Mouse (Mus musculus) MEL-GATA-1-ER (cell line): ENCODE data around the gene Gm20388.

ENCODE experiments used
- DNase-seq: peaks from one replicate; pipeline ENCODE4 v3.0.0-alpha.2; 2012; ENCODE audit warnings: low read depth; ENCODE audit errors: extremely low read depth

The Gm20388 gene

DNA sequence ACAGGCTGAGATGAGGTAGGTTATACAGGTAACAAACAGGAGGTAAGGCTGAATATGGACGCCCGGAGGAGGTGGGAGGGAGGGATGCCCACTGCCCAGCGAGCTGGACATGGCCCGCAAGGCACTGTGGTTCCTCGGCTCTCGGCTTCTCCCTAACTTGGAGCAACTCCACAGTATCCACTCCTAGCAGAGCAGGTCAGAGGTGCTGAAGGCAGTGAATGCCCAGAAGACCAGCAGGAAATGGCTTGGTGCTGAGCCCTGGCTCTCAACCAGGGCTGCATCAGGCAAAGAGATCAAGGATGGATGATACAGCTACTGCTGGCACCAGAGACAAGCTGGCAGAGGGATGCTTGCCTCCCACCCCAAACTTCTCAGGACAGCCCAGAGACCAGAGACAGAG, 2613.9 kb downstream of the Gm20388 start:
- DNase-seq, result no peak

DNA sequence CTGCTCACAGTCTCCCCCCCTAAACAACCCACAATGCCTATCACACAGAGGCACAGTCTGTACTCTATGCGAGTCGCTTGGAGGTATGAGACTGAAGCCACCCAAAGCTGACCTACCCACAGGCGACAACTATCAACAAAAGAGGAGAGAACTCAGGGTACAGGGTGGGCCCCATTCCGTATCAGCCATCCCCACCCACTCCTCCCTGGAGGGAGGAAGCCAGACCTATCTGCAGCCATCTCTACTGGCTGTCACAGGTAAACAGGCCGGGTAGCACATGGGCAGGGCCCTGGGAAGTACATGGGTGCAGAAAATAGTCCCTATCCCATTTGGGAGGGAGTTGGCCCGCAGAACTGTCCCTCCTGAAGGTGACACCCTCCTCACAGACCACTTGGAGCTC, 2614.4 kb downstream of the Gm20388 start:
- DNase-seq, result no peak

DNA sequence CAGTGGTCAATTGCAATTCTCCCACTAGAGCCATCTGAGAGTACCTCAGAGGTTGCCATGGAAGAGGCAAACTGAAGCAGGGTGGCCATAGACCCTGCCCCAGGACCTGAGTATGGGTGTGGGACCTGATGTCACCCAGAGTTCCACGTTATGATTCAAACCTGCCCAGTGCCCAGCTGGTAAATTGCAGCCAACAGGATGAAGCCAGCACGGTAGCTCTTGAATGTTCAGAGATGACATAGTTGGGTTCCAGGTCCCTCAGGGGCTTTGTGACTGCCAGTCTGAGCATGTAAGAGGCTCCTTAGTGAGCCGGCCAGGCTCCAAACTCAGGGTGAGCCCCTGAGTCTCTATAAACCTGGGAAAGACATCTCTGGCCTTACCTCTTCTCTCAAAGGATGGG, 2615.4 kb downstream of the Gm20388 start:
- no peak for DNase-seq

DNA sequence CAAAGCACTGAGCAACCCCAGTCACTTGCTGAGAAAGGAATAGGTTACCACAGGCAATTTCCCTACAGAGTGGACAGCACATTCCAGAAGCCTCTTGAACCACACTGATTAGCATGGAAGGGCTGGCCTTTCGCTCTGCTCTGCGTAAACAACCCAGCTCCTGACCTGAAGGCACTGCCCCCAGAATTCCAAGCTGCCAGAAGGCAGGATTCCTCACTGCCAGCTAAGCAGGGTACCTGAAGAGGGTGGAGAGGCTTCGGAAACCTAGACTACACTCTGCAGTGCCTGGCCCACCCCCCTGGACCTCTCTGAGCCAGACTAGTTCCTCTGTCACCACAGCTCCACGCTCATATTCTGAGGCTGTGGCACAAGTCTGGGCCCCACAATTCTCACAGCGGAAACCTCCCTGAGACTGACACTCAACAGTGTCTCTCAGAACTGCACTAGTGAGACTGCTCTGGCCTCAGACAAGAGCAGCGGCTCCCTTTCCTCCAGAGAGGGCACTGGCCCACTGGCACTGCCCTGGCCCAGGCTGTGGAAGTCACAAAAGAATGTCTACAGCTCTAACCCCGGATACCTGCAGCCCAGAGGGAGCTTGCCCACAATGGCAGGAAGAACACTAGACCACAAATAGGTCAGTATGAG, 2616.0 kb downstream of the Gm20388 start:
- DNase-seq, result no peak

DNA sequence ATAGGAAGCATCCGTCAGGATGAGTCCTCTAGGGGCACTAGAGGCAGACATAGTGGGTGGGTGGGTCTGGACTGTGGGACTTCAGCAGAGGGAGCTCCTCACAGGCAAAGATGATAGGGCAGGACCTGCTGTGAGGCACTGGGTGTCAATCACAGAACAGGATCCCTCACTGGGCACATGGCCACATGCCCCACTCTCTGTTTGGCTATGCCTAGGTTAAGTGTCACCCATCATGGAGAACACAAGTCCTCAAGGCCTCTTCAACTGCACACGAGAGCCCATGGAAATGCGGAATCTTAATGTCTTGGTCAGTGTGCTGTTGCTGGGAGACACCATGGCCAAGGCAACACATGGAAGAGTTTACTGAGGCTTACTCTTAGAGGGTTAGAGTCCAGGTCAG, 2617.3 kb downstream of the Gm20388 start:
- DNase-seq, result no peak

DNA sequence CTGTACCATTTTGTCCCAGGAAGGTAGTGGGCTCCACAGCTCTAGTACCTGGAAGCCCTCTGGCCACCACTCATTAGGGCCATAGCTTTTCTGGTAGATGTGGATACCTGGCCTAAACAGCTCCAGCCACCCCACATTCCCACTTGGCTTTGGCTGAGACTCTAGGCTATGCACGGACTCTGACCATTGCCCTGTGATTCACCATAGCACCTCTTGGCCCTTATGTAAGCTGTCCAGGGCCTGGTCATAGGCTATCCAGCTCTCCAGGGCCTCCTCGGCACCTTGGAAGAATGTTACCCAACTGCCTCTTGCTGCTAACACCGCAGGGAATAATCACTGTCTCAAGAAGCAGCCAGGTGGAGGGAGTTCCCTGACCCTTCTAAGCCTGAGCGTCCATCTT, 2618.5 kb downstream of the Gm20388 start:
- no peak for DNase-seq

DNA sequence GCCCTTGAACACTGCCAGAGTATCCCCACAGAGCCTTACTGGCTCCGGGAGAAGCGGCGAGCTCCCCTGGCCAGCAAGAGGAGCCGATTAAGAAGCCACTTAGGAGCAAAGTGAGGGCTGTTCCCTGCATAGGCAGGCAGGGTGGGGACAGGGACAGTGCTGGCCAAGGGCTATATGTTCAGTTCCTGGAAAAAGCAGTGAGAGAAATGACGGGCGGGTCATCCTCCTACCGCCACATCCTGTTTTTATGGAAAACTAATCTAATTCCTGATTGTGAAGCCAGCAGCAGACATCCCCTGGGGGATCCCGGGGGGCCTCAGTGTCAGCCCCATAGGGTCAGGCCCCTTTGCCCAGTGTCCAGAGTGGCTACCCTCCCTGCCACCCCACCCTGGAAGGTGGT, 2620.7 kb downstream of the Gm20388 start:
- no peak for DNase-seq

DNA sequence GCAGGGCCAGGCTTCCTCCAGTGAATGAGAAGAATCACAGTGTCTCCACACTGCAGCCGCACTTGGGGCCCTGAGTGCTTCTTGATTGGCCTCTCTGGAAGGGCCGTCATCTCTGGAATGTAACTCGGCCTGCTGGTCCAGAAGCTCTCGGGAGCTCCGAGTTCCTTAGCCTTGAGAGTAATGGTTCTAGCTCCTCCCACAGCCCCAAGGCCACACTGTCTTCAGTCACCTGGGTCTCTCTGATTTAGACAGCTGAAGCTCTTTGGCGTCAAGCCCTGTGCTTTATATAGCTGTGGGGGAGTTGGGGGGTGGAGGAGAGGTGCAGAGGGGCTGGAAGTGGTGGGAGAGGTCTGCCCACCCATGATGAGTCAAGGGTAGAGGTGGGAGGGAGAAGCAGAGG, 2626.4 kb downstream of the Gm20388 start:
- DNase-seq, result no peak

DNA sequence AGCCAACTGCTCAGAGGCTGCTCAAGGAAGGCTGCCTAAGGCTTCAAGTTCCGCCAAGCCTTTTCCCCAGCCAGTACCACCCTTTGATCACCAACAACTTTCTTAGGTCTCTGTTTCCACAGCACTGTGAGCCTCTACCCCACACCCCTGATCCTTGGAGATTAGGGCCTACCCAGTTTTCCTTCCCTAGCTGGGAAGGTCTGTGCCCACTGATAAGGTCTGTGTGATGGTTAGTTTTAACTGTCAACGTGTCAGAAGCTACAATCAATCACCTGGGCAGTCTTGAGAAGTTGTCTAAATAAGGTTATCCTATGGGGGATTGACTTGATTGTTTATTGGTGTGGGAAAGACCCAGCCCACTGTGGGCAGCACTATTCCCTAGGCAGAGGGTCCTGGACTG, 2627.2 kb downstream of the Gm20388 start:
- DNase-seq, result peak; percentile 44

DNA sequence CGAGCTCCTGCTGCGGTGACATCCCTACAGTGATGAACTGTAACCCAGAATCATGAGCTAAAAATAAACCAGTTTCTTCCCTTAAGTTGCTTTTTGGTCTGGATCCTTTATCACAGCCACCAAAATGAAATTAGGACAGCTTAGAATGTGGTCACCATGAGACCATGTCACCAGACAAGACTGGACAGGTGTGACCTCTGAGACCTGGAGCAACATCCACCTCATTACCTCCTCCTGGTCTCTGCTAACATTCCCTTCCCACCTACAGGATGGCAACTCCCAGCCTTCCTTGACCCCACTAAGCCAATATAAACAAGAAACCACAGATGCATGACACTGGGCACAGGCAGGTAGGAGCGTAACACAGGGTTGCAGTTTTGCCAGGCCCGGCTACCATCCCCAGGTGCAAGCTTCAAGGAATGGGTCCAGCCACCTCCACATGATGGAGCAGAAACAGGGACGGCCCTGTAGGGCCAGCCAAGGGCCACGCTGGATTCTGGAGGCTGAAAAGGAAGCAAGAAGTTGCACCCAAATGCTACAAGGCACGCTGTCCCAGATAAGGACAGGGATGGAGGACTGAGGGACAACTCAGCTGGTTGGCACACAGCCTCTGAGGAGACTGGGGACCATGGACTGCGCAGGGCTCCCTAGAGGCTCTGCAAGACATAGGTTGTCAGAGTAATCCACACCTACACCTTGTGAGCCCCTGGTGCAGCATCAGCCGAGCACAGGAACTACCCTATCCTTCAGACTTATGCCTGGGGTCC, 2627.9 kb downstream of the Gm20388 start:
- no peak for DNase-seq

DNA sequence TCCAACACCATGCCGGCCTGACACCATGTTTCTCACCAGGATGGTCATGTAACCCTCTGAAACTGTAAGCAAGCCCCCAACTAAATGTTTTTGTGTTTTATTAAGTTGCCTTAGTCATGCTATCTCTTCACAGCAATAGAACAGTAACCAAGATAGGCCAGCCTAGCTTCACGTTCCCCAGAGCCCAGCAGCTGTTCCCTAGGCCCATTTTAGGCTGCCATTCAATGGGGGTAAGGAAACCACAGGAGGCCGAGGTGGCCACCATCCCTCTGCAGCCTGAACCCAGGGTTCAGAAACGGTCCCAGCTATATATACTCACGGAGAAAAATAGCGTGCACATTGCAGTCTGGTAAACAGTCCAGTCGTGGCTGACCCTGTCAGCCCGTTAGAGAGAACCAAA, 2633.5 kb downstream of the Gm20388 start:
- no peak for DNase-seq

DNA sequence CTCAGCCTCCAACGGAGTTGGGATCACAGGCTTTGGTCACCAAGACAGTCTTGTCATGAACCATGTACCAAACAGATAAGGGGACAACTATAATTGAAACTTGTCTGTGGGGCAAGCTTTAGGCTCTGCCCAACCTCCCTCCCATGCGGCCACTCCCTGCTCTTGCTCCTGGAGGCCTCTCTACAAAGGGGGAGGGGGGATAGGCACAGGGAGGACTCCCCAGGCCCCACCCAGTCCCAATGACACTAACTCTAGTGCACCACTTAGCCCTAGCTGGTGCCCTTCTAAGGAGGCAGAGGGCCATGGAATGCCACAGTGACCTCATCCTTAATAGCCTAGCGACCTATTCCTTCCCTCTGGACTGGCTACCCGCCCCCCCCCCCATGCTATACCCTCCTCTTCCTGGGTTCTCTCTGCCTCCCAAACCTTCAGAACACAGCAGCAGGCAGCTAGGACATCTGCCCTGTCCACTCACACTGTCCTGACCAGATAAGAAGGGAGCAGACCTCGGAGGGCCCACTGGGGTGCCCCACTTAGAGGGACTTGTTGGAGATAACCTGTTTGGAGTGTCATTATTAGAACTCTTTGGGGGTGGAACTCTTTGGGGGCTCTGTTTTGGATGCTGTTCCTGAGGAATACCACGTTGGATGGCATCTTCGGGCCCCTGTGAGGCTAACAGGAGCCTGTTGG, 2635.6 kb downstream of the Gm20388 start:
- DNase-seq, result no peak

DNA sequence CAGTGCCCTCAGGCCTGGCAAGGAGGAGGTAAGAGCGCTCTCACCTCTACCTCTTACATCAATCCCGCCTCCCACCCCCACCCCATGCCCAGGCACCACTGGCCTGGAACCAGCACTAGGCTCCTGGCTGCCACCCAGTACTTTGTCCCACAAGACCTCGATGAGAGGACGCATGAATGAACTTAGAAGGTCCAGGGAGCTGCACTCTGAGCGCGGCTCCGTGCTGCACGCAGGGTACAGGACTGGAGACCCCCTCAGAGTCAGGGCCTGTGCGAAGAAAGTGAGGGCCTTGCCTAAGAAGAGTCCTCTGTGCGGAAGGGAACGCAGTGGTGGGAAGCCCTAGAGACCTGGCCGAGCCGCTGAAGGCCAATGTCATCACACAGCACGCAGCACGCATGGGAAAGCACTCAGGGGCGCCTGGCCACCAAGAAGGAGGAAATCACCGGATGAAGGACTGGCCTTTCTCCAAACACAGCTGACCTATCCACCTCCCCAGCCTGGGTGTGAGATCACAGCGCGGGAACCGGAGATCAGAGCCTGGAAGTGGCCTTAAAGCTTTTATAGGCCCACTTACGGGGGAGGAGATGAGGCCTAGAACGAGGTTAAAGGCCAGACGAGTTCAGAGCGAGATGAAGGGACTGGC, 2636.3 kb downstream of the Gm20388 start:
- DNase-seq, result no peak

DNA sequence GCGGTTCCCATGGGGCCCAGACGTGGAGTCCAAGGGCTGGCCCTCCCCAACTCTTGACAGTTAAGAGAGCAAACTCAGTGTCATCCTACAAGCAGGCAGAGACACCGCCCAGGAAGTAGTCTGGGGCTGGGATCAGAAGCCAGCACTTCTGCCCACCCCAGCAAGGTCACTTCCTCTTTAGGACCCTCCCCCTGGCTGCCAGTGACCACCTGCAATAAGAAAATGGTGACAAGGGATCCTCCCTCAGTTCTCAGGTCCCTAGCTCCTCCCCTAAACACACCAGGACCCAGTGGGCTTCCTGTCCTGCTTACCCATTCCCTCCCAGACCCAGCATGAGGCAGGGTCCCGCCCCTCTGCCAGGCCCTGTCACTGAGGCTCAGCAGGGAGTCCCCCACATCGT, 2637.2 kb downstream of the Gm20388 start:
- DNase-seq, result peak; percentile 90

DNA sequence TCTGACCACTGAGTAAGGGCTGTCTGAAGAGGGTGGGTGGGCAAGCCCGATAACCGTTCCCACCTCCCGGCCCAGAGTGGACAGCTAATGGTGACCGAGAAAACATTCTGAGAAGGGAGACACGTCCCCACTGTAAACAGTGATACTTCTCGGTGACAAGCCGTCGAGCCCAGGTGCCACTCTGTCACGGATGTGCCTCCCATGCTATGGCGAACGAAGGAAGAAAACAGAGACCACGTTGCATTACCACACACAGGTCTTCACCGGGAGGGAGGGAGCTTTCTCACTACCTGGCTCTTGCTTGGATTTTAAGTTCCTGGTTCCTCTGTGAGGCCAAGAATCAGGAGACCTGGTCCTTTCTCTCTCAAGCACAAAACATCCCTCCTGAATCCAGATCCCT, 2637.7 kb downstream of the Gm20388 start:
- DNase-seq, result no peak

DNA sequence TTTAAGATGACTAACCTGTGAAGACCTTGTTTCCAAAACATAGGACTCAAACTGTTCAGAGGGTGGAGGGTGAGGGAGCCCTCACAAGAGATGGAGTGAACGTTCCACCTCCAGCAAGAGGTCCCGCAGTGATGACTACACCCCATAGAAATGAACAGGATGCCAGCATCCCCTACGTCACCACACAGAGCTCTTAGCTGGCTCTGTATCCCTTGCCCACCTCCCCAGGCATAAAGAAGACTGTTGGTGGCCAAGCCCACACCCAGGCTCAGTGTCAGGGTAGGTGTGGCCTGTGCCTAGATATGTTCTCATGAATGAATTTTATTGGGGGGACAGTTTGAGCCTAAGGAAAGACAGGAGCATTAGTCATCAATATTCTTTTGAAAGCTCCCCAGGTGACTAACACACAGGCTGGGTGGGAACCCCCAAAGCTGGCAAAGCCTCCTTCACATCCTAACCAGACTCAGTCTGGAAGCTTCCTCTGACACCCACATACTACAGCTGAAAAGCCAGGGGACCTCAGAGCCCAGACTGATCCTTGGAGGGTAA, 2638.3 kb downstream of the Gm20388 start:
- DNase-seq, result no peak

DNA sequence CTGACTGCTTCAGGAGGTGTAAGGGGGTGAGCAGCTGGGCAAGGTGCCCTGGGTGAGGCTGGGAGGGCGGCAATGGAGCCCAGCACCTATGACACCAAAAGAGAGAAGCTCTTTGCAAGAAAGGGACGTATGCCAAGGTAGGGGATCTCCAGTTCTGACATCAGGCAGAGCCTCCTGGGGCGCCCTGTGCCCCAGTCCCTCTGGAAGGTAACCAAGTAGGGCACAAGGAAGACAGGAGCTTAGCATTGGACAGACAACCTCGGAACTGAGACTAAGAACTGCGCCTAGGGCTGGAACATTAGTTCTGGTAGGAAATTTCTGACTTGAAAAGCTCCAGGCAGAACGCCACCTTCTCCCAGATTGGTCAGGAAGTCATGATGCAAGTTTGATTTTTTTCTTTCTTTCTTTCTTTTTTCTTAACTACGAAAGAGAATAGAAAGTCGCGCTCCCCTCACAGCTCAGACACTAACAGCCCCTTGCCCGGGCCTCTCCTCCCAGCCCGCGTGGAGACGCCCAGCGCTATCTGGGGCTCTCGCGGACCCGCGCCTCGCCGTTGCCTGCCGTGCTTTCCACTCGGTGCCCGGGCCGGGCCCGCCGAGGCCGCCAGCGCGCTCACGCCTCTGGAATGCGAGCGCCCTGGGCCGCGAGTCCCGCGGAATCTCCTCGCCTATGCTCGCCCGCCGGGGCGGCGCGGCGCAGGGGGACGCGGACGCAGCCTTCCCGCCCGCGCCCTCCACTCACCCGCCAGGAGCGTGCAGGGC, 2639.8 kb downstream of the Gm20388 start:
- DNase-seq, result no peak

DNA sequence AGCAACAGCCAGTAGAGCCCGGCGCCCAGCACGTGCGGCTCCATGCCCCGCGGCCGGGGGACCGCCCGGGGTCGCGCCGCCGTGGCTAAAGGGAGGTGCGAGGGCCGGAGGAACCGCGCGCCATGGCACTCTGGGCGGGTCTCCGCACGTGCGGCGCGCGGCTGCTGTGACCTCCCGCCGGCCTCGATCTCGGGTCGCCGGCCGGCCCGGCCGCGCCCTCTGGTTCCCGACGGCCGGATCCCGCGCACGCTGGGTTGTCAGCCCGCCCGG, 2640.3 kb downstream of the Gm20388 start:
- DNase-seq, result no peak

DNA sequence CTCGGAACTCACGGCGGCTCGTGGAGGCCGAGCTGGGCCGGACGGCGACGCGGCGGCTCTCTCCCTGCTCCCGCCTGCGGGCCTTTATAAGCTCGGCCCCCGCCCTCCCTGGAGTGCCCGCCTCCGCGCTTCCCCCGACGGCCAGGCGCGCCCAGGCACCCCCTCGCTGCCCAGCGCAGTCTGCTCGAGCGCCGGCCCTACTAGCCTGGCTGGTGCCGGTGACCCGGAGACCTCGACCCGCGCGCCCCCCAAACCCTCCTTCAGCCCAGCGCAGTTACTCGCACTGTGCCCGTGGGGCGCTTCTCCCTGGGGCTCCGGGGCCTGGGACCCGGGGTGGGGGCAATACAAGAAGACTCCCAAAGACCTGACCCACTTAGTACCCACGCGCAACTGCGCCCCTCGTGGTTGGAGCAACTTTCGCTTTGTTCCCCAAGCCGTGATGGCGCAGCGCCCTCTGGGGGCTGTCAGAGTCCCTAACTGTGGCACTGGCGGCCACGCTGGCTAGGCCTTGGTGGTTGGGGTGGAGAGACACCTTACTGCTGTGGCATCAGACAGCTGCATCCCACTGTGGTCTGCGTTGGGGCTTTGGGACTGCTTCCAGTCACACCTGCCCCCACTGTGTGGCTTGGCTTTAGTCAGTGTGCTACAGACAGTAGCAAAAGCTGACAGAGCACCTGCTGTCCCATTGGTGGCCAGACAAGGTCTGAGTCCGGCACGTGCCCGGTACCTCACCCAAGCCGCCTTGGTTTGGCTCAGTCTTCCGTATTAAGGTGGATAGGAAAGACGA, 2640.8 kb downstream of the Gm20388 start, which contains the start of gene Piezo1:
Piezo1 (minus strand) TSS at position 65 of the 787 bp plus-strand sequence.
- DNase-seq, result no peak

DNA sequence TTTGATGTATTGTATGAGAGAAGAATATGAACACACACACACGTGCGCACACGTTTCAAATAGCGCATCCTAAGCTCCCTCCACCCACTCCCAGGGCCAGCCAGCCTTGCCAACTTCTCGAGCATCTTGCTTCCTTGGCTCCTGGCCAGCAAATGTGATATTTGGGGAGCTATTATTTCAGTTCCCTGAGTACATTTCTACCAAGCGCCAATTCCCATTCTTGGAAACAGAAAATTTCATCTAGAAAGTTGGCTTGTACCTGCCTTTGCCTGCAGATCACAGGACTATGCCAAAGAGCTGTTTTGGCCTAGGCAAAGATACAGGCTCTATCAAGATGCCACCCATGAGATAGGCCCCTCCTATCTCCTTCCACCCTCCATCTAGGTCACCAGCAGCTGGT, 2644.1 kb downstream of the Gm20388 start:
- no peak for DNase-seq
